Mouse (Mus musculus) ES-E14 (cell line): ENCODE measurements around the gene B3gat3.

Experiments
- CHD2 ChIP-seq: IDR thresholded peaks from 2 replicates; pipeline ENCODE4 v1.6.1; 2014; ENCODE audit warnings: mild to moderate bottlenecking, low read depth, low read length, inconsistent platforms
- HCFC1 ChIP-seq: IDR thresholded peaks from 2 replicates; pipeline ENCODE4 v1.6.1; 2012; ENCODE audit warnings: low read length, inconsistent platforms, borderline replicate concordance; ENCODE audit not compliant: insufficient read depth
- MAFK ChIP-seq: IDR thresholded peaks from 2 replicates; pipeline ENCODE4 v1.6.1; 2014; ENCODE audit warnings: mild to moderate bottlenecking, low read depth, low read length, inconsistent platforms; ENCODE audit not compliant: insufficient read depth
- ZC3H11A ChIP-seq: IDR thresholded peaks from 2 replicates; pipeline ENCODE4 v1.6.1; 2012; ENCODE audit warnings: low read depth, mild to moderate bottlenecking, inconsistent platforms, low read length, borderline replicate concordance
- ZNF384 ChIP-seq: IDR thresholded peaks from 2 replicates; pipeline ENCODE4 v1.6.1; 2012; ENCODE audit warnings: low read depth, low read length, inconsistent platforms

DNA sequence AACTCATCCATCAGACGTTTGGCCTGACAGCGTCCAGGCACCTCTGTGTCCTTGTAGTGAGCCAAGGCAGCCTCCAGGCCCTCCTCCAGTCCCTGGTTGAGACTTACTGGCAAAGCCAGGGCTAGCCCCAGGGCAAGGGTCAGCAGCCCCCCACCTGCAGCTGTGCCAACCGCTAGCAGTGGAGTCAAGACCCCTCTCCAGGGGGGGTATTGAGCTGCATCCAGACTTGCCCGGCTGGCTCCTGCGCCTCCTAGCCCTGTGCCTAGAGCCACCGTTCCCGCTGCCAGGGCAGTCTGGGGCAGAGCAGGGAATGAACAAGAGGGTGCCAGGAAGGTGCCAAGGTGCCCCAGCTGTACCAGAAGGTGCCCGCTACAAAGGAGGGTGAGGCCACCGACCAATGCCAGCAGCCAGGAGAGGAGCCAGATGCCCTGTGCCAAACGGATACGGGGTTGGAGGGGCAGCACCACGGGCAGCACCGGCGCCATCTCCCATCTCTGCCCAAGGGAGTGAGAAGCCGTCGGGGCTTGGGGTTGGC is 8.6 kb downstream of the B3gat3 start:
- no peak for TF ChIP-seq ZC3H11A
- no peak for TF ChIP-seq ZNF384
- no peak for TF ChIP-seq CHD2
- TF ChIP-seq MAFK: no peak
- no peak for TF ChIP-seq HCFC1
